Mouse (Mus musculus) spleen, postnatal 36 days (tissue): Measurements from ENCODE around the gene Prr11.

ENCODE experiments used
- DNase-seq, 2 experiments: peaks; one replicate each; pipeline ENCODE4 v3.0.0; 2022; ENCODE audit warnings: low spot score in 2 of 2, mixed read lengths in 1 of 2

Prr11 gene

DNA sequence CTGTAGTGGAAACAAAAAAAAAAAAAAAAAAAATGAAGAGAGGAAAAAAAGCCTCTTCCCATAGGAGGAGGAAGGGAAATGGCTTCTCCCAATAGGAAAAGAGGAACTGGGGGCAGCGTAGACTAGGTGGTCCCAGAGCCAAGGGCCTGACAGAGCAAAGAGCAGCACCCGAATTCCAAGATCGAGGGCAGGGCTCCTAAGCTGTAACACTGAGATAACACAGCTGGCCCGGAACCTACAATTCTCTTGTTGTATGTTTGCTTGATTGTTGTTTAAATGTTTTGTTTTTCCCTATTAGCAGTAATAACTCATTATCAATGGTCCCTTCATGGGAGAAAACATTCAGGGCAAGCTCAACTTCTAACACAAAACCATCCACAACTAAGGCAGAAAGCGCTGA lies 61.5 kb downstream of the Prr11 start:
- peak in 1 of 2 experiments; percentile 13 for DNase-seq

DNA sequence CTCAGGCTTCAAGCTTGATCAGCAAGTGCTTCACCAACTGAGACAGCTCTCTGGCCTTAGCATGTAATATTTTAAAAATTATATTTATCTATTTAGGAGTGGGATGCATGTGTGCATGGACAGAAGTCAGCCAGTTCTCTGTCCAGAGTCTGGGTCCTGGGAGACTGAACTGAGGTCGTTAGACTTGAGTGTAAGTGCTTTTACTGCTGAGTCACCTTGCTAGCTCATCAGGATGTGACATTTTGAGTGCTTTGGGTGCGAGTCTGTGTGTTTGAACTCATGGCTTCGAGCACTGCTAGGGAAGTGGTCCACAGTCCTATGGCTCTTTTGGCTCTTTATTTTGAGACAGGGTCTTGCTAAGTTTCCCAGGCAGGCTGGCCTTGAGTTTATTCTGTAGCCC lies 65.5 kb downstream of the Prr11 start:
- DNase-seq = no peak

DNA sequence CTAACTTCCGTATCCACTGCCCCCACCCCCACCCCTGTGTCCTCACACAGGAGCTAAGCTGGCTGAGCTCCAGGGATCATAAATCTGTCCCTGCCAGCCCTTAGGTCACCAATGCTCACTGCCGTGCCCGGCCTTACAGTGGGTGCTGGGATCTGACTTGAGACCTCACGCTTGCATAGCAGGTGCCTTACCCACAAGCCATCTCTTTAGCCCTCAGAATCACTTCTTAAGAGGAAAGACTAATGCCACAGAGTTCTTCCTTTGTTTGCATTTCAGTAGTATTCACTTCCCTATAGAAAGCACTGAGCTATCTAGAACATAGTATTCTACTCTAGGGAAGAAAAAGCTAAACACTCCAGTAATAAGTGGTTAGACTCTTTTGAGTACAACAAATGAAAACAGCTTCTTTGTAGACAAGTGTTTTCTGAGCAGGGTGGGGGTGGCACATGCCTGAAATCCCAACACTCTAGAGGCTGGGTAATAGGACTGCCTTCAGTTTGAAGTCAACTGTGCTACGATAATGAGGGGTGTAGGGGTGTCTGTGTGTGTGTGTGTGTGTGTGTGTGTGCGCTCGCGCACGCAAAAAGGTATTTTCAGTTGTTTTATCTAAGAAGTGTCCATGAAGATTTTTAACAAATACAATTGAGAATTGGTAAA lies 69.1 kb downstream of the Prr11 start:
- peak; percentile 18 to 38 for DNase-seq
